Mouse (Mus musculus): Measurements from ENCODE around the gene Dnajc14. TPM values are rescaled to one million over a fixed set of nuclear protein-coding genes. Genes with fewer than 3 reads are reported as not detected.
"Not testable (repeated sequence)": the region's sequence is repeated elsewhere in the genome, so short reads cannot be mapped to it uniquely, and the experiment has no call there.

Gene Dnajc14
- polyA plus RNA-seq, 1 experiment, result not detected

DNA sequence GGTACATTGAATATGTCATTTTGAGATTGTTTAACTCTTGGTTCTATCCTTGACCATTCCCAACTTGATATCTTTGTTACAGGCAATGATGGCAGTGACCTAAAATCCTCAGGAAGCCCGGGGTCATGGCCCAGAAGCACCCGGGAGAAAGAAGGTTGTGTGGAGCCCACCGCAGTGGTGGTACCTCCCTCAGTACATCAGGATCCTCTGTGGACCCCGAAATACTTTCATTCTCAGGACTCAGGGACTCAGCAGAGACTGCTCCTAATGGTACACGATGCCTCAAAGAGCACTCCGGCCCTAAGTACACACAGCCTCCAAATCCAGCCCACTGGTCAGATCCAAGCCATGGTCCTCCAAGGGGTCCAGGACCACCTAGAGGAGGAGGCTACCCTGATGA is 2.2 kb downstream of the Dnajc14 start:
- 43% methylated on average over 6 of the region's 6 CpGs for WGBS
- no peak for TF ChIP-seq CTCF (IDR thresholded peaks at IDR 0.05; ENCODE audit: insufficient read depth, low read depth, low read length)
- TF ChIP-seq POLR2A (IDR thresholded peaks at IDR 0.05; ENCODE audit: insufficient read depth, low read depth, low read length), result no peak
- peak overlapping the region; percentile 58 for H3K4me3 ChIP-seq (ENCODE audit: insufficient read depth, low read depth, low read length)
- H3K4me1 ChIP-seq (ENCODE audit: control insufficient read depth, insufficient read depth, low read length), result peaks cover 38% of the 10 kb centered on the region
- H3K27ac ChIP-seq (ENCODE audit: insufficient read depth, low read depth, low read length), result no peak overlapping the region

DNA sequence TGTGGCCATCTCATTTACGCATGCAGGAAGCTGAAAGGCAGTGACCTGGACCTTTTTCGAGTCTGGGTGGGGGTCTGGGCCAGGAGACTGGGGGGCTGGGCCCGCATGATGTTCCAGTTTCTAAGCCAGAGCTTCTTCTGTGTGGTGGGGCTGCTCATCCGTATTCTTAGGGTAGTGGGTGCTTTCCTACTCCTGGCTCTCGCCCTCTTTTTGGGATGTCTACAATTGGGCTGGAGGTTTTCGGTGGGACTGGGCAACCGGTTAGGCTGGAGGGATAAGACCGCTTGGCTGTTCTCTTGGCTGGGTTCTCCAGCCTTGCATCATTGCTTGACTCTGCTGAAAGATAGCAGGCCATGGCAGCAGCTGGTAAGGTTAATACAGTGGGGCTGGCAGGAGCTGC is 3.2 kb downstream of the Dnajc14 start:
- Histone ChIP-seq H3K27ac (ENCODE audit: insufficient read depth, low read depth, low read length) (no peak overlapping the region), H3K4me3 (ENCODE audit: insufficient read depth, low read depth, low read length) (peak overlapping the region; percentile 16), H3K4me1 (ENCODE audit: control insufficient read depth, insufficient read depth, low read length) (peaks cover 31% of the 10 kb centered on the region)
- TF ChIP-seq POLR2A (IDR thresholded peaks at IDR 0.05; ENCODE audit: insufficient read depth, low read depth, low read length), result no peak
- no peak for TF ChIP-seq CTCF (IDR thresholded peaks at IDR 0.05; ENCODE audit: insufficient read depth, low read depth, low read length)
- WGBS, result 82% methylated on average over 8 of the region's 8 CpGs

DNA sequence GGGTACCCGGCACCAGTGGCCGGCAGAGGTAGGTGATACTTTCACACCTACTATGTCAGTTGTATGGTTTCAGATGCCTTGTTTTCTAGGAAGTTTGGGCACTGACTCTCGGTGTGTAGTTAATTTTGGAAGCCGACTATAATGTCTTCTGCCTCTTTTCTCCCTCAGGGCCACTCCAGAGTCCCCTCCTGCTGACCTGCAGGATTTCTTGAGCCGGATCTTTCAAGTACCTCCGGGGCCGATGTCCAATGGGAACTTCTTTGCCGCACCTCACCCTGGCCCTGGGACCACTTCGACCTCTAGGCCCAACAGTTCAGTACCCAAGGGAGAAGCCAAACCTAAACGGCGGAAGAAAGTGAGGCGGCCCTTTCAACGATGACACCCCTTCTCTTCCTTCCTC is 13.2 kb downstream of the Dnajc14 start, which contains the start of gene Sarnp:
Gene Sarnp, plus strand, starts transcription at position 301 of the 400 bp plus-strand sequence.
- H3K27ac ChIP-seq (ENCODE audit: insufficient read depth, low read depth, low read length), result no peak within 1 kb of the TSS
- 0 out of 2 replicates have a peak, but pooled peaks cover 2% of the 10 kb centered on the region for H3K4me1 ChIP-seq (ENCODE audit: control insufficient read depth, insufficient read depth, low read length)
- WGBS, result 90% methylated on average over 13 of the region's 13 CpGs
- H3K4me3 ChIP-seq (ENCODE audit: insufficient read depth, low read depth, low read length), result no peak within 1 kb of the TSS
- no peak for TF ChIP-seq POLR2A (IDR thresholded peaks at IDR 0.05; ENCODE audit: insufficient read depth, low read depth, low read length)
- no peak for TF ChIP-seq CTCF (IDR thresholded peaks at IDR 0.05; ENCODE audit: insufficient read depth, low read depth, low read length)

- Histone ChIP-seq H3K27ac (ENCODE audit: insufficient read depth, low read depth, low read length) (no peak overlapping the region), H3K4me1 (ENCODE audit: control insufficient read depth, insufficient read depth, low read length) (peaks cover 4% of the 10 kb centered on the region; the same call in 1 of the 2 replicates), H3K4me3 (ENCODE audit: insufficient read depth, low read depth, low read length) (no peak overlapping the region)
- 61% methylated on average over 4 of the region's 4 CpGs for WGBS
- TF ChIP-seq CTCF (IDR thresholded peaks at IDR 0.05; ENCODE audit: insufficient read depth, low read depth, low read length), result no peak
- TF ChIP-seq POLR2A (IDR thresholded peaks at IDR 0.05; ENCODE audit: insufficient read depth, low read depth, low read length), result no peak
Observed at GRCm38 (mm10) chr10:128820217-128820616, 16.4 kb downstream of the Dnajc14 start.

DNA sequence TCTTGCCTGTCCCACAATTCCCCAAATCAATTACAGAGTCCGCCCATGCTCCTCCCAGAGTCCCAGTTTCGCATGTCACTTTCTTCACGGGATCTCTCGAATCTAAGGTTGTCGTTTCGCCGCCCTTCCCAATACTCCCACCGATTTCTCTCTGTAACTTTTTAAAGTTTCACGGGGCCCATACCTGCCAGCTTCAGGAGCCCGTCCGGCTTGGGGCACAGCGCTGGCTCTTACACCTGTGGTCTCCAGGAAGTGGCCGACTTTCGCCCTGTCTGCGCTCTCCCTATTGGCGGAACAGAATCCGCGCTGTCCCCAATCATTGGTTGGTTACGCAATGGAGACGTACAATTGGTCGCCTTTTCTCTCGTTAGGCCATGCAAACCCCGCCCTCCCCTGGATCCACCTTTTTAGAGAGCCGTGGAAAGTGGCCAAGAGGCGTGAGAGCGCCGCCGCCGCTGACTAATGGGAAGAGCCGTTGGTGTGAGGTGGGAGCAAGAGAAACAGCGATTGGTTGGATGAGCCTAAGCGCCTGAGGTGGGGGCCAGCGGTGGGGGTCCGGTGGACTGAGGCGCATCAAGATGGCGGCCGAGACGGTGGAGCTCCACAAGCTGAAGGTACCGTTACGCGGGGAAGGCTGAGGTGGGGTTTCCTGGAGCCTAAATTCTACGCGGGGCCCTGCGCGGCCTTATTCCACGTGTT is 17.6 kb downstream of the Dnajc14 start, which contains the start of gene Ormdl2:
Gene Ormdl2, minus strand, starts transcription at position 288 of the 699 bp plus-strand sequence.
- WGBS, result under 1% methylated on average over 46 of the region's 46 CpGs
- no peak within 1 kb of the TSS for H3K27ac ChIP-seq (ENCODE audit: insufficient read depth, low read depth, low read length)
- TF ChIP-seq POLR2A (IDR thresholded peaks at IDR 0.05; ENCODE audit: insufficient read depth, low read depth, low read length), result peak; percentile 22; the same call in 1 of the 2 replicates
- no peak for TF ChIP-seq CTCF (IDR thresholded peaks at IDR 0.05; ENCODE audit: insufficient read depth, low read depth, low read length)

GRCm38 (mm10) chr10:128822135-128822534 is 18.3 kb downstream of the Dnajc14 start:
- WGBS, result 3% methylated on average over 13 of the region's 13 CpGs
- TF ChIP-seq CTCF (IDR thresholded peaks at IDR 0.05; ENCODE audit: insufficient read depth, low read depth, low read length) (no peak), POLR2A (IDR thresholded peaks at IDR 0.05; ENCODE audit: insufficient read depth, low read depth, low read length) (no peak)
- H3K4me3 ChIP-seq (ENCODE audit: insufficient read depth, low read depth, low read length), result peak overlapping the region; percentile 76
- H3K27ac ChIP-seq (ENCODE audit: insufficient read depth, low read depth, low read length), result no peak overlapping the region
- peaks cover 4% of the 10 kb centered on the region; the same call in 1 of the 2 replicates for H3K4me1 ChIP-seq (ENCODE audit: control insufficient read depth, insufficient read depth, low read length)

More for the DNA sequence above, 17.6 kb downstream of the Dnajc14 start, which contains the start of gene Ormdl2:
- peak within 1 kb of the TSS; percentile 76 for H3K4me3 ChIP-seq (ENCODE audit: insufficient read depth, low read depth, low read length)
- peaks cover 4% of the 10 kb centered on the region; the same call in 1 of the 2 replicates for H3K4me1 ChIP-seq (ENCODE audit: control insufficient read depth, insufficient read depth, low read length)

DNA sequence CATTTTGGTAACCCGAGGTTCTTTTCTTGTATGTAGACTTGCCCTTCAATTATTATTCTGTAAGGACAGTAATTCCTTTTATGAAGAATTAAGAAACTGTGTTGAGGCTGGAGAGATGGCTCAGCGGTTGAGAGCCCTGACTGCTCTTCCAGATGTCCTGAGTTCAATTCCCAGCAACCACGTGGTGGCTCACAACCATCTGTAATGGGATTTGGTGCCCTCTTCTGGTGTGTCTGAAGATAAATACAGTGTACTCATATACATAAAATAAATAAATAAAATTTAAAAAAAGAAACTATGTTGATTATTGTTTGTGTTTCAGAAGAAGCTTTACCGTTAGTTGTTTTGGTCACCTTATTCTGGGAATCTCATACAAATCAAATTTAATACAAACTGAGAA is 19.2 kb downstream of the Dnajc14 start:
- 72% methylated on average over 4 of the region's 4 CpGs for WGBS
- not testable (repeated sequence) for H3K27ac ChIP-seq (ENCODE audit: insufficient read depth, low read depth, low read length); H3K4me1 ChIP-seq (ENCODE audit: control insufficient read depth, insufficient read depth, low read length); H3K4me3 ChIP-seq (ENCODE audit: insufficient read depth, low read depth, low read length)

DNA sequence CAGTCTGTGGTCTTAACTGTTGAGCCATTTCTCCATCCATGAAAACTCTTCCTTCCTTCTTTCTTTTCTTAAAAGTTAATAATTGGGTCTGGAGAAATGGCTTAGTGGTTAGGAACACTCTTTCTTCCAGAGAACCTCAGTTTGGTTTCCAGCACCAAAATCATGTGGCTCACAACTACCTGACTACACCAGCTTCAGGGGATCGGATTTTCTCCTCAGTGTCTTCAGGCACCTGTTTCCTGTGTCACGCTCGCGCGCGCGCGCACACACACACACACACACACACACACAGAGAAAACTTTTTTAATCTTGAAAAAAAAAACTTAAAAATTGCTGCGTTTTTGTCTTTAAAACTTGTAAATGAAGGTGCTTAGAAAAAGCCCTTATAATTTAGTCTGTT is 20.0 kb downstream of the Dnajc14 start:
- WGBS, result 95% methylated on average over 9 of the region's 9 CpGs
- H3K27ac ChIP-seq (ENCODE audit: insufficient read depth, low read depth, low read length), result no peak overlapping the region
- no peak overlapping the region for H3K4me3 ChIP-seq (ENCODE audit: insufficient read depth, low read depth, low read length)
- H3K4me1 ChIP-seq (ENCODE audit: control insufficient read depth, insufficient read depth, low read length), result peaks cover 4% of the 10 kb centered on the region; the same call in 1 of the 2 replicates
- no peak for TF ChIP-seq CTCF (IDR thresholded peaks at IDR 0.05; ENCODE audit: insufficient read depth, low read depth, low read length)
- no peak for TF ChIP-seq POLR2A (IDR thresholded peaks at IDR 0.05; ENCODE audit: insufficient read depth, low read depth, low read length)

DNA sequence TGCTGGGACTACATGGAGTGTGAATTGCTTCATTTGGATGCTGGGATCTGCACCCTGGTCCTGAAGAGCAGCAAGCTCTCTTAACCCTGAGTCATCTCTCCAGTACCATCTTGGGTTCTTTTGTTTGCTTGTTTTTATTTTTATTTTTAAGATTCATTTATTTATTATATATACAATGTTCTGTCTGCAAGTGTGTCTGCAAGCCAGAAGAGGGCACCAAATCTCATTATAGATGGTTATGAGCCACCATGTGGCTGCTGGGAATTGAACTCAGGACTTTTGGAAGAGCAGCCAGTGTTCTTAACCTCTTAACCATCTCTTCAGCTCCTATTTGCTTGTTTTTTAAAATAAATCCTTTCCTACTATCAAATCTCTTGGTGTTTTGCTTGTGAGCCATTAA is 33.5 kb downstream of the Dnajc14 start:
- no peak for TF ChIP-seq CTCF (IDR thresholded peaks at IDR 0.05; ENCODE audit: insufficient read depth, low read depth, low read length)
- no peak for TF ChIP-seq POLR2A (IDR thresholded peaks at IDR 0.05; ENCODE audit: insufficient read depth, low read depth, low read length)
- Histone ChIP-seq H3K4me3 (ENCODE audit: insufficient read depth, low read depth, low read length) (no peak overlapping the region), H3K4me1 (ENCODE audit: control insufficient read depth, insufficient read depth, low read length) (no peaks in the 10 kb centered on the region), H3K27ac (ENCODE audit: insufficient read depth, low read depth, low read length) (no peak overlapping the region)

Data from olfactory bulb, adult 2 months (tissue).